Mouse (Mus musculus): ENCODE data around the gene Ccdc157. TPM values are rescaled to one million over a fixed set of nuclear protein-coding genes. Genes with fewer than 3 reads are reported as not detected.

Ccdc157 gene
- 13.8 and 16.7 TPM in 2 replicates for polyA plus RNA-seq (2012; rRNA removed)

DNA sequence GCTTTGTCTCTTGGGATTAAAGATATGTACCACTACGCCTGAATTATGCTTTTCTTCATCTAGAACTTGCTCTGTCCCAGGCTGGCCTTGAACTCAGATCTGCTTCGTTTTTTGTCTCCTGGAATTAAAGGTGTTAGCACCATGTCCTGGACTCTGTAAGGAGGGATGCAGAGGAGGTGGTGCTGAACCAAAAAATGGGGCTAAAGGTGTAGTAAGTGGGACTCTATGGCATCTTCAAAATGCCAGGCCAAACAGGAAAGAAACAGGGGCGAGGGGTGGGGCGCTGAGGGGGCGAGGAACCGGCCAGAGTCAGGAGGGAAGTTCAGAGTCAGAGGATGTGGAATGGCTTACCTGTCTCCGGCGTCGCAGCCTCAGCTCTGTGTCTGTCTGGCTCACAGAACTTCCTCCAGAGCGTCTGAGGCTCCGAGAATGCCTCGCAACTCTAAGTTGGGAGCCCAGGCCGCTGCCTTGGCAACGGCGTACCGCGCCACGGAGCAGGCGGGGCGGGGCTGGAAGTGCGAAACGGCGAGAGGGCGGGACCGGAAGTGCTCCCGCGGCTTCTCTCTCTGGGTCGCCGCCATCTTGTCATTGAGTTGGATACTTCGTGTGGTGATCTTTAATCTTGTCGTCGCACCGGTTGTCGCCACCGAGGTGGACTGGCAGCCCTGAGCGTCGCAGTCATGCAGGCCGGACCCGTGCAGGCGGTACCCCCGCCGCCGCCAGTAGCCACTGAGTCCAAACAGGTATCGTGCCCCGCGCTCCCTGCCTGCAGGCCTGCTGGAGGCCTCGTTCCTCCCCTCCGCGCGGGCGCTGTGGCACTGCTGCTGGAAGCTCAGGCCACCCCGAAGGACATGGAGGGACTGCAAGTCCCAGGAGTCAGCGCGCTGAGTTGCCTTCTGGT, at the start of gene Ccdc157, which contains the start of gene Sf3a1:
Ccdc157 (minus strand) TSS at position 486 of the 901 bp plus-strand sequence.
Sf3a1 (plus strand) TSS at position 543 of the 901 bp plus-strand sequence.

GRCm38 (mm10) chr11:4186486-4187317, 26.6 kb upstream of the Ccdc157 start, which contains the start of gene Tbc1d10a:
Tbc1d10a (plus strand) TSS chr11:4186789.

DNA sequence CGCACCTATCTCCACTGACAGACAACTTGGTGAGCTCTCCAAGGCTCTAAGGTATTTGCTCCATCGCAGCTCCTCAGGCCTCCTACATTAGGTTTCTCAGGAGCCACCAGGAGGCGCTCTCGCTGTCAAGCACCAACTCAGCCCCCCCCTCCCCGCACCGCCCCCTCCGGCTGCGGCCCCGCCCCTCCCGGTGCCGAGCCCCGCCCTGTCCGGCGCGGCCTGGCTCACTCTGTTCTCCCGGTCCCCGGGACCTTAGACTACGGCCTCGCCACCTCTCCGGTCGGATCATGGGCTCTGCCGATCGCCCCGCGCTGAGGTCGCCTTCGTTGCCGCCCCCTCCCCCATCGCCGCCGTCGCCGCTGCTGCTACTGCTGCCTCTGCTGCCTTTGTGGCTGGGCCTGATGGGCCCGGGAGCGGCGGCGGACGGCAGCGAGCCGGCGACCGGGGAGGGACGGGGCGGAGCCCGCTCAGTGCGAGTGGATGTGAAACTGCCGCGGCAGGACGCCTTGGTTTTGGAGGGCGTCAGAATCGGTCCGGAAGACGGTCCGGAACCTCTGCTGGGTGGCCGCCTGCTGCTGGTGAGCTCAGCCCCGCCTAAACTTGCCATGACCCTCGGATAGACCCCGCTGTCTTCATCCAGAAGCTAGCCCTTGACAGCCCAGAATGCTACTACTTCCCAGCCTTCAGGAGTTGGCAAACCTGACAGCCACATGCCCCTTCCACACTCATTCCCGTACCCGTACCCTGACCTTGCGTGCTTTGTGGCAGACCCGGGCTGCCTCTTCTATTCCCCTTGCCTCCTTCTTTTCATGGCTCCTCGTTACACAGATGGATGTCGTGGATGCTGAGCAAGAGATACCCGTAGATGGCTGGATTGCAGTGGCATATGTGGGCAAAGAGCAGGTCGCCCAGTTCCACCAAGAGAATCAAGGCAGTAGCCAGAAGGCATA, 24.8 kb downstream of the Ccdc157 start, which contains the start of gene Rnf215:
Rnf215 (plus strand) TSS at position 217 of the 950 bp plus-strand sequence.

DNA sequence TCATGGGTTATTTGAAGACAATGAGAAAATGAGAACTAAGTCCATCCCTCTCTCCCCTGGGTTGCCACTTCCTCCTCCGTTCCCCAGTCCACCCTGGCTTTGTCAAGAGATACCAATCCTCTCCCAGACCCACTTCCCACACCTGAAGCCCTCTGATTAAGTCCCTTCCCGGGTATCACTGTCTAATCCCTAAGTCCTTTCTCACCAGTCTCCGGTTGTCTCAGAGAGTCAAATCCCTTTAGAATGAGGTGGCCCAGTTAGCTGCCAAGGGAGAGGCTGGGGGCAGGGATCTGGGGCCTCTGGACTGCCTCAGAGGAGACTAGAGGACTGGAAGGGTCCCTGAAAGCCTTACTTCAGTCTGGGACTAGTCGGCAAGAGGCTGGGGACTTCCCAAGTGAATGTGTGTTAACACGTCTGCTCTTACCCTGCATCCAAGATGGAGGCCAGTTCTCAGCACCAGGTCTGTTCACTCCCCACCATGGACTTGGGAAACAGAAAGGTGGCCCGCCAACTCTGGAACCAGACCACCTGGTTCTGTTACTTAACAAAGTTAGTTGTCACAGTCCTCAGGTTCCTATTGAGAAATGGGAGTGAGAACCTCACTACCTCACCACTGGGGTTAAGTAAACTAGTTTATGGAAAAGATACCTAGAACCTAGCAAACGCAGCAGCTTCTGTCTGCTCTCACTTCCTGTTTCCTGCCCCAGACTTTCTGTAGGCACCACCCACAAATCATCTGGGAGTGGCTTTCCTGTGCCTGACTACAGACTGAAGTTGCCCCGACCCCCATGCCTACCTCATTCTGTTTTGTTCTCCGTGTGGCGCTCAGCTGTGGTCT, 37.1 kb downstream of the Ccdc157 start, which contains the start of gene Sec14l2:
Sec14l2 (minus strand) TSS at position 674 of the 838 bp plus-strand sequence.

GRCm38 (mm10) chr11:4095171-4096053, 64.7 kb downstream of the Ccdc157 start, which contains the start of gene Mtfp1:
Mtfp1 (minus strand) TSS chr11:4095445.

Other genes with a start within 250 kb of the Ccdc157 start
- gene Slc35e4, start 245.6 kb downstream of the Ccdc157 start, polyA plus RNA-seq (2012; rRNA removed), result 9.2 TPM in 2 replicates
- gene Tcn2, start 228.1 kb downstream of the Ccdc157 start, polyA plus RNA-seq (2012; rRNA removed), result 19.4 and 26.9 TPM in 2 replicates
- 61.5 and 64.1 TPM in 2 replicates for gene Pes1, start 196.3 kb downstream of the Ccdc157 start, polyA plus RNA-seq (2012; rRNA removed)
- 0.08 TPM in 1 of 2 replicates, not detected in the other for gene 4930556J24Rik, start 183.5 kb downstream of the Ccdc157 start, polyA plus RNA-seq (2012; rRNA removed)
- gene Gal3st1, start 176.7 kb downstream of the Ccdc157 start, polyA plus RNA-seq (2012; rRNA removed), result 2.5 and 4.3 TPM in 2 replicates
- gene Sec14l4, start 128.8 kb downstream of the Ccdc157 start, polyA plus RNA-seq (2012; rRNA removed), result not detected in 2 replicates
- 0.11 and 0.22 TPM in 2 replicates for gene Sec14l3, start 95.5 kb downstream of the Ccdc157 start, polyA plus RNA-seq (2012; rRNA removed)
- 5.5 and 5.7 TPM in 2 replicates for gene Mtfp1, start 64.8 kb downstream of the Ccdc157 start, polyA plus RNA-seq (2012; rRNA removed)
- gene Sec14l2, start 36.9 kb downstream of the Ccdc157 start, polyA plus RNA-seq (2012; rRNA removed), result 4.5 and 6.8 TPM in 2 replicates
- gene Rnf215, start 25.1 kb downstream of the Ccdc157 start, polyA plus RNA-seq (2012; rRNA removed), result 62.6 and 66.7 TPM in 2 replicates
- 86.8 and 88.9 TPM in 2 replicates for gene Sf3a1, start 57 bp upstream of the Ccdc157 start, polyA plus RNA-seq (2012; rRNA removed)
- gene Tbc1d10a, start 26.5 kb upstream of the Ccdc157 start, polyA plus RNA-seq (2012; rRNA removed), result 38.0 and 43.3 TPM in 2 replicates
- 1.4 and 3.1 TPM in 2 replicates for gene Castor1, start 57.9 kb upstream of the Ccdc157 start, polyA plus RNA-seq (2012; rRNA removed)
- 0.17 and 0.36 TPM in 2 replicates for gene Osm, start 76.1 kb upstream of the Ccdc157 start, polyA plus RNA-seq (2012; rRNA removed)
- gene Lif, start 97.3 kb upstream of the Ccdc157 start, polyA plus RNA-seq (2012; rRNA removed), result 0.10 and 0.16 TPM in 2 replicates

Data from central nervous system, embryonic 14 days (tissue).